Mouse (Mus musculus) megakaryocyte, embryonic 14.5 days (primary cell): ENCODE measurements around the gene Abca2.

ENCODE experiments used
- FLI1 ChIP-seq: IDR thresholded peaks from 2 replicates; pipeline ENCODE4 v1.6.1; 2012; ENCODE audit warnings: low read length, inconsistent platforms, mixed read lengths
- GATA1 ChIP-seq: IDR thresholded peaks from 3 replicates; pipeline ENCODE4 v1.6.1; 2012; ENCODE audit warnings: mixed read lengths, low read length, inconsistent platforms, borderline replicate concordance

GRCm38 (mm10) chr2:25461407-25461806 lies 32.9 kb downstream of the Abca2 start:
- TF ChIP-seq GATA1 (no peak), FLI1 (no peak)
